Mouse (Mus musculus) Muller cell, postnatal 12 days (primary cell): ENCODE results near the gene Adamts17.
A peak's percentile ranks its signal among the peaks of the same experiment; 100 is the strongest.

Experiments used
- DNase-seq: peaks from one replicate; pipeline ENCODE4 v3.0.0-alpha.2; 2015; ENCODE audit errors: inconsistent ontology term

Adamts17 gene

DNA sequence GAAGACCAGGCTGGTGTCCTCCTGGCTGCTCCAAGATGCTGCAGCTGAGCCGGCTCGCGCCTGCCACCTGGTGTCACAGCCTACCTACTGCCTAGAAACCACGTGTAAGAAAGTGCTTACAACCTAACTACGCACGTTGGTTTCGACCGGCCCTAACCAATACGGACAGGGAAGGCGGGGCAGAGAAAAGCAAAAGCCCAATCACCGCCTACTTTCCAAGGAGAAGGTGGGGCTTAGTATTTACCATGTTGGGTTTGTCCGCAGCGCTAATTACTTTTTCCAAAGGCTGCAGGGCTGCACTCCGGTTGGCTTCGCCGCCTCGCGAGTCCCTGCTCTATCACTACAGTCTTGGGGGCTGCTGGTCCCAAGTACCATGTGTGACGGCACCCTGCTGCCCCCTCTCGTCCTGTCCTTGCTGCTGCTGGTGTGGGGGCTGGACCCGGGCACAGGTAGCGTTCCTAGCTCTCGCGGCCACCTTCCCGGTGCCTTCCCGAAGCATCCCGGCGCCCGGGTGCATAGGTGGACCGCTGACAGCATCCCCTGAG lies at the start of gene Adamts17:
Adamts17 (plus strand) TSS at position 273 of the 545 bp plus-strand sequence.
- peak; percentile 92 for DNase-seq

DNA sequence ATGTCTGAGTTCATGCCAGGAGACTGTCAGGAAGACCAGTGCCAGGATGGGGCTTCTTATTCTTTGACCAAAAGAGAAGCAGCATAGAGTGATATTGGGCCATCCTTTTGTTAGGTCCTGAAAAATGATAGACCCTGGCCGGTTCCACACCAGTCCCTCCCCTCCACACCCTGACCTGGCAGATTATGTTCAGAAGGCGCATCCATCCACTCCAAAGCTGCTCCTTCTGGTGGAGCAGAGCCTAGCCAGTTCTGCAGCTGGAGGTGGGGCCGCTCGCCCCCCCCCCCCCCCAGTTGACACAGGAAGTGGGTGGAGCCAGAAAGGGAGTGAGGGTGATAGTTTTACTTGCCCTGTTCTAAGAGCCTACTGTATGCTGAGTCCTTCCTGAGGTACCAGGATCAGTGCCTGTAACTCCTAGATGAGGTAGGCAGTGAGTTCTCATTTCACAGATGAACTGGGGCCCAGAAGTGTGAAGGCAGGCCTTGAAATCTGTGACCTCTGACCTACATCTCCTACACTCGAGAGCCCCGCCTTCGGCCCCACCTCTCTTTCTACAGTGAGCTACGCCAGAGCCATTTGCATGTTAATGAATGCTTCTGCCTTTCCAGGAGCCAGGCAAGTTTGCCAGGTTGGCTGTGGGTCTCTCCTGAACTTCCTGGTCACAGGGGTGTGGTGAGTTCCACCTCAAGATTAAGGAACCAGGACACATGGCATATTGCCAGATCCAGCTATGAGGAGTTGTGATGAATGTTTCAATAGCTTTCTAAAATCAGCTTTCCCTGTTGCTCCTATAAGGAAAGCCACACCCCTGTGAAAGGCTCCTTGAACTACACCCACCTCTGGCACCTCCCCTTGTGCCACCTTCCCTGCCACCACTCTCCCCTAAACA lies 49.4 kb upstream of the Adamts17 start:
- no peak for DNase-seq

DNA sequence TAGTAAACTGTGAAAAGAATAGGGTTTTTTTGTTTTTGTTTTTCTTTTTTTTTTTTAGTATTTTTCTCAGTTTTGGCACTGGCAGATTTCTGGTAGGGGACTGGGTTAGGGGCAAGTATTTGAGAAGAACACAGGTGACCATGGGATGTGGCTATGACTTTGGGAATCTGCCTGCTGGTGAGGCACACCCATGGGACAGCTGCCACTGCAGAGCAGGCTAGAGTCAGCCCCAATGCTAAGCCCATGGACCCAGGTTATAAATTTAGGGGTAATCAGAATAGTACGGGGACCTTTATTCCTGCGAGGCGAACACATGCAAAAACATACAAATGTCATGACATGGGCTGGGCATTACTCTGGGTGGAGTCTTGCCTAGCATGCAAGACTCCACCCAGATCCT lies 48.5 kb upstream of the Adamts17 start:
- DNase-seq, result no peak

DNA sequence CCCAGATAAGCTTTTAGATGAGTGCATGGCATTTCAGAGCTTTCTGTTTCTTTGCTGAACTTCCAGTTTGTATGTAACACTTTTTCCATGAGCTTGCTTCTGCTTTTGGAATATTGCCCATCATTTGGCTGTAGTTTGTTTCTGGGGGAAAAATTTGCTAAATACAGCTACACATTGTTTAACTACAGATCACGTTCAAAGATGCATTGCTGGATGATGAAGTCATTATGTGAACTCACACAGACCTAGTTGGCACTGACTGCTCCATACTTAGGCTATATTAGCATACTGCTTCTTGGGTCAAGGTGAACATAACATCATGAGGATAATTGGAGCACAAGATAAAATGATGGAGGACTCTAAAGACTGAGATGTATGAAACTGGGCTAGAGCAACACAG lies 42.6 kb upstream of the Adamts17 start:
- DNase-seq, result peak; percentile 43

DNA sequence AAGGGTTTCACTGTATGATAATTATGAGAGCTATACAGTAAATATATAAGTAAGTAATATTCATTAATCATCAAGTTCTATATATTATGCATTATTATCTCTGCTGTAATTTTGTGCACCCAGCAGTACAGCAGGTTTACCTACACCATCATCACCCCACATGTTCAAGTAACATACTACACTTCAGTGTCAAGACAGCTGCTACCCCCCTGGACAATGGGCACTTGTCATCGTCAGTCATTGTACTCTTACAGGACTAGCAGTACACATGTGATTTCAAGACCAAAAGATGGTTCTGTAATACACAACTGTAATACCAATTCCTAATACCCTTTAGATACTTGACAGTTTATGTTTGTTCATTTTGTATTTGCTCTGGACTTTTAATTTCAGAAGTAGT lies 42.2 kb upstream of the Adamts17 start:
- DNase-seq, result no peak

DNA sequence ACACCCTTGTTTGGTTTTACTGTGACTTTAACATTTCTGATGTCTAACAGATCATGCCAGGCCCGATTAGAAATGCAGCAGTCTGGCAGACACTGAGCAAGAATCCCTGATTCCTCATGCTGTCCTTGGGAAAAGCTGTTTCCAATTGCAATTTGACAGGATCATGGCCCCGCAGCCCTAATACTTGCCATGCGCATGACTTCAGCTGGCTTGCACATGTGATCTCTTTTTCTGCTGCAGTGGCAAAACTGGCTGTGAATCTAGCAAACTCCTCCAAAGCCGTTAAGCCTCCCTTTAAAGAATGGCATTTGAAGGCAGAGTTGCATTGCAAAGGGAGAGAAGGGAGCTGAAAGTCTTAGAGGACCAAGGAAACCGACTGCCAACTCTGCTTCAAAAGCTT lies 40.7 kb upstream of the Adamts17 start:
- no peak for DNase-seq

DNA sequence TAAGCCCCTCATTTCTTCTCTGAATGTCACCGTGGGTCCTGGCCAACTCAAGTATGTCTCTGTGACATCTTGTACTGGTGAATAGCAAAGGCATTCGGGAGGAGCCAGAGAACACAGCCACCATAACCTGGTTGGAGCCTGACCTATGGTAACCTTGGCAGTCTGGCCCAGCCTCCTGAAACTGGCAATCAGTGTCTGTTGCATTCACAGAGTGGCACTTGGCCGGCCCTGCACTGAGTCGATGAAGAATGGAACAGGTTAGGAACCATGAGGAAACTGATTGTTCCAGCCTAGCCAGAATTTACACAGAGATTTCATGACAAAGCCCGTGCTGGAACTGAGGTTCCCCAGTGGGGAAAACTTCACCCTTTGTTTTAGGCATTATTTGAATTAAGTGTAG lies 38.8 kb upstream of the Adamts17 start:
- DNase-seq, result no peak

DNA sequence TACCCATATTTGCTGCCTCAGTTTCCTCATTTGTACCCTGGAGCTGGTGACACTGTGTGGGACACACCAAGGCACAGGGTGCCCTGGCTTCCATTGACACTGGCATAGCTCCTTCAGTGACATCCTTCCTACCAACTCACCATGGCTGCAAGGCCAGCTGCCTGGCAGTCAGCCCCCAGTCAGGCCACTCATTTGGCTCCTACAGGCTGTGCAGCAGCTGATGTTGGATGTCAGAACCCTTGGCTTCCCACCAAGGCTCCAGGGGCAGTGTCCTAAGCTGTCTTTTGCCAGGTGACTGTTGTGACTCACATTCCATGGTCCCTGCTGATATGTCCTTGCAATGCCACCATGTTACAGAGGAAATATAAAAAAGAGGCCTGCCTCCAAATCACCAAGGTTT lies 37.8 kb upstream of the Adamts17 start:
- DNase-seq, result peak; percentile 32

DNA sequence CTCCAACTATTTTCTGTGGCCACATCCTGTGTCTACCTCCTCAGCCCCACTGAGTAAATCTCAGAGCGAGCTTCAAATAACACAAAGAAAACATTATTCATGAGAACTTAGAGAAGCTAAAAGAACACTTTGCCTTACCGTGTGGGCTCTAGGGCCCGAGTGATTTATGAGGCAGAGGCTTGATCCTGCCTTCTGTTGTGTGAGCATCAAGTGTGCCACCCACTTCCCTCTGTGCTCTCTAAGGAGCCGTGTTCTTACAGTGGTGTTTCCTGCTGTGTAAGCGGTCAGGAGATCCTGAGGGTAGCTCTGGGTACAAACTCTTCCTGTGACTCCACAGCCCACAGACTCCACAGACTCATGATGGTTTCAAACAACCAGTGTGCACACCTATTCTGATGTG lies 35.7 kb upstream of the Adamts17 start:
- DNase-seq, result no peak

DNA sequence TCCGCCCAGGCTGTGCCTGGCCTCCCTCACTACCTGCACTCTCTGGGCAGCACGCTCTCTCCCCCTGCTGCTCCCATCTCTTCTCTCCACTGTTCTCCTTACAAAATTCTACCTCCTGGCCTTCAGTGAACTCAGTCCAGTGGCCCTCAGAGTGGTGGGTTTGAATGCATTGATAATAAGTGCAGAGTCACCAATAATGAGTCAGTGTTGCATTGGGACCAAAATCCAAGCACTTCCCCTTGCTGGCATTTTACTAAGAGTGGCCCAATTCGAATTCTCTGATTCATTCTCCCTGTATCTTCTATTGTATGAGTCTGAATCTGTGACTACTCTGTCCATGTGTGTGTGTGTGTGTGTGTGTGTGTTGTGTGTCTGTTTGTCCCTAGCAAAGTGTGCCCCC lies 32.7 kb upstream of the Adamts17 start:
- DNase-seq, result peak; percentile 18

DNA sequence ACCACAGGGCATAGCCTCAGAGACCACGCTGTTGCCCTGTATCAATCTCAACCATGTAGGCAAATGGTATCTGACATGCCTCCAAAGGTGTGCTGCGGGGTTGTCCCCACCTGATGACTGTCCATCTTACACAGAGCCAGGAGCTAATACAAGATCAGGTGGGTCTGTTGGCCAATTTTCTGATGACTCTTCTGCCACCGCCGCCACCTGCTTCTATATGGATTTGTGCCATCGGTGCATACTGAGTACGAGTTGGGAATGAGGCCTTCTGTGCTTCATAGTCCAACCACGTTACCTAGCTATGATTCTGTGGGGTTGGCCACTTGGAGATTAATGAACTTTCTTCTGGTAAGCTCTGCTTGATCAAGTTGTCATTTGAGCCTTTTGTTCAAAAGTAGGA lies 29.1 kb upstream of the Adamts17 start:
- no peak for DNase-seq

DNA sequence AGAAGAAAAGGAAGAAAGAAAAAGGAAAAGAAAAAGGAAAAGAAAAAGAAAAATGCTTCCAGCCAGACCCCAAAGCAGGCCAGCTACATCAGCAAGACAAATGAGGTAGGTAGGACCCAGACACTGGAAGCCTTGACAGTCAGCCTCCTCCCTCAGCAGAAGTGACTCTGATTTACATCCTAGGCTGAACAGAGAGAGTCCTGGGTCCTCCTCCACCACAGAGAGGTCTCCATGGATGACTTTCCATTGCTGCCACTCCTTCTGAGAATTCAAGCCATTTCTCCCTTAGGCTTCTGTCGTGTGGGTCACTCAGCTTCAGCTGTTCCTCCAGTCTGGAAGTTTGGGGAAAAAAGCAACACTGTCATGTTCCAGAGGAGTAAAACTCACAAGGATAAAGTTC lies 28.2 kb upstream of the Adamts17 start:
- no peak for DNase-seq

DNA sequence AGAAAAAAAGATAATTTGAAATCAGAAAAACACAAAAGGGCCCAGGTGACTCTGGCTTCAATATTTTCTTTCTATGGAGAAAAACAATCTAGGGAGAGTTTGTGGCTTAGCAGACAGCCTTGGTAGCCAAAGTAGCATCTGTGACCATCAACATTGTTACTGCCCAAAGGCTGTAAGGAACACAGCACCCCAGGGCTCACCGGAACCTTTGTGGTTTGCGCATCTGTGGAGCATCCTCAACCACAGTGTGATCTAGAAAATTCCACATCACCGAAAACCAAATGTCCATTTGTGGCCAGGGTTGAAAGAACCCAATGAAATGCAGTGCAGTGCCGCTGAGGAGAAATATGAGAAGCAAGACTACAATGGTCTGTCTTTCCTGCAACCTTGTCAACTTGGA lies 27.2 kb upstream of the Adamts17 start:
- no peak for DNase-seq

DNA sequence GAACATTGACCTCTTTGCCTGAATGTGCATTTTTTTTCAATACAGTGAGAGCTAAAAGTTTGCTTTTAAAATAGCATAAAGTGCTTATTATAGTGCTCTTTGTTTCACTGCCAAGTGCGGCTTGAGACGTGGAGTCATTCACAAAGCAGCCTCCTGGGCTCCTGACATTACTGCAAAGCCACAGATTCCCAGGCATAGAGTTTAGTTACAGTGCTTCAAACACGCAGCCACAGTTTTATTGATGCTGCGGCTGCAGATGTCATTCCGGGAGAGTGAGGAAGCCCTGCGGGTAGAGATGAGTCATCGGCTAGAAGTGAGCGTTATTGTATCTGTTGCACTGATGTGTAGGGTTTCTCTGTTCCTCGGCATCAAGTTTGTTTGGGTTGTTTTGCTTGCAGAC lies 26.8 kb upstream of the Adamts17 start:
- peak; percentile 72 for DNase-seq

DNA sequence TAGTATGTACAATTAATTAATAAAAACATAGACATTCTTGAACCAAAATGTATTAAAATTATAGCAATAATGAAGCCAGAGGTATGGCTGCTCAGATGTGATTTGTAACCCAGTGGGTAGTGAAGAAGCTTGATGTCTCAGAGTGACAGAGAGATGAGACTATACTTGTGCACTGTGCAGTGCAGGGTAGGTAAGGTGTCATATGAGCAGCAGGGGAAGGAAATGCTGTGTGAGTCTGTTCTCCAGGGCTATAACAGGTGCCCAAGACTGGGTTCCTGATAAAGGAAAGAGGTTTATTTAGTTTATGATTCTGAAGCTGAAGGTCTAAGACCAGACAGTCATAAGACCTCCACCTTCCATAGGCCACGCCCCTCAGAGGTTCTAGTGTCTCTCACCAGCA lies 26.4 kb upstream of the Adamts17 start:
- no peak for DNase-seq

DNA sequence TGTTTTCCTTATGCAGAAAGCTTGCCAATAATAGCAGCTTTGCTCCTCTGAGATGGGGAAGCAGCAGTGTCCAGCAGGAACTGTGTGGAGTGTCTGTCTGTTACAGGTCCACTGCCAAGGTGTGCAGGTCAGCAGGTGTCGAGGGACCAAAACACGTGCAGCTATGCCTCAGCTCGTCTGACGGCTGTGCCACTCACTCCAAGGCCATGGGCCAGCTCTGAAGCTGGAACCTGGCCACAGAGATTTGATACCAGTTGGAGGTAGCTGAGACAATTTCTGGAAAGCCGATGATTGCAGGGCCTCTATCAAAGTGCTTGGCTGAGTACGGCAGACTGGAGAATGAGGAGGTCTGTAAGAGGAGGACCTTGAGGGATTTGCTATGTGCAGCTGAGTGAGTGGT lies 24.0 kb upstream of the Adamts17 start:
- no peak for DNase-seq

DNA sequence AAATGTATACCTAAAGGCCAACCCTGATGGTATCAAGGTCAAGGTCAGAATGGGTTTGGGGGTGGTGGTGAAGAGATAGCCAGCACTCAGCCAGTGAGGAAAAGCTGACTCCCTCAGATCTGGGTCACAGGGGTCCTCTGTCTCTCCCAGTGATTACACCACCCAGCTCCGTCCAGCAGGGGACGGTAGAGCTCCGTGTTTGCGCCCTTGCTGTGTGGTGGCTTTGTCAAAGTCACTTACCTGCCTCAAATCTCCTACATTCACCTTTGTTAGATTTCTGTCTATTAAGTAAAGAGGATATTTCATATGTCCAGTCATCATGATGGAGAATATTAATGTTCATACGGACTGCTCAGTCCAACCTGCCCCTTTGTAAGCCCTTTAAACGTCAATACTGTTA lies 19.5 kb upstream of the Adamts17 start:
- peak; percentile 38 for DNase-seq

DNA sequence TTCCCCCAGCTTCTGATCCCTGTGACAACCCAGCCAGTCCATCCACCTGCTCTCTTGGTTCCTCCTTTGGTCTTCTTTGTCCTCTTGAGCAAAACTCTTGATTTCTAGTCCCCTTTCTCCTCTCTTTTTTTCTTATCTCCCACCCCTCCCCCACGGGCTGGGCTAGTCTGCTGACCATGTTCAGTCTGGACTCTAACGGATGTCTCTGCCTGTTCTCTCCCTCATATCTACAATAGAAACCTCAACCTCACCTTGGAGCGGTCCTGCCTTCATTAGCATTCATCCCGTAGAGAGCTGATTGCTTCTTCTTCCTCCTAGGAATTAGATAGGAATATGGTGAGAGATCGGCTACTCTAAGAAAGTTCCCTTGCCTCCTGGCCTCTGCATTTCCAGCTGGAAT lies 8.7 kb upstream of the Adamts17 start:
- DNase-seq, result no peak

DNA sequence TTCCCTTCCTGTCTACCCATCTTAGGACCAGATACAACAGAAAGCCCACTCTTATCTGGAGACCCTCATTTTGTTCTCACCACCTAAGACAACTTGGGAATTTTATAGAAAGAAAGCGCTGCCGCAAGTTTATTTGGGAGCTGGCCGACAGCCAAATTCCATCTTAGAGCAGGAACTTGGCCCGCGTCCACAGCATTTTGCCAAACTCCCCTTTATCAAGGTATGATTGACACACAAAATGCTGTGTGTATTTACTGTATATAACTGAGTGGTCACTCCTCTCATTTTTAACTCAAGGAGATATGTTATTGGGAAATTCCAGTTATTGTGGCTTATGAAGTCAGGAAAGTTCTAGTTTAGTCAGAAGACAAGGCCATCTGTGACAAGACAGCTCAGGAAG lies 8.2 kb upstream of the Adamts17 start:
- DNase-seq, result no peak

DNA sequence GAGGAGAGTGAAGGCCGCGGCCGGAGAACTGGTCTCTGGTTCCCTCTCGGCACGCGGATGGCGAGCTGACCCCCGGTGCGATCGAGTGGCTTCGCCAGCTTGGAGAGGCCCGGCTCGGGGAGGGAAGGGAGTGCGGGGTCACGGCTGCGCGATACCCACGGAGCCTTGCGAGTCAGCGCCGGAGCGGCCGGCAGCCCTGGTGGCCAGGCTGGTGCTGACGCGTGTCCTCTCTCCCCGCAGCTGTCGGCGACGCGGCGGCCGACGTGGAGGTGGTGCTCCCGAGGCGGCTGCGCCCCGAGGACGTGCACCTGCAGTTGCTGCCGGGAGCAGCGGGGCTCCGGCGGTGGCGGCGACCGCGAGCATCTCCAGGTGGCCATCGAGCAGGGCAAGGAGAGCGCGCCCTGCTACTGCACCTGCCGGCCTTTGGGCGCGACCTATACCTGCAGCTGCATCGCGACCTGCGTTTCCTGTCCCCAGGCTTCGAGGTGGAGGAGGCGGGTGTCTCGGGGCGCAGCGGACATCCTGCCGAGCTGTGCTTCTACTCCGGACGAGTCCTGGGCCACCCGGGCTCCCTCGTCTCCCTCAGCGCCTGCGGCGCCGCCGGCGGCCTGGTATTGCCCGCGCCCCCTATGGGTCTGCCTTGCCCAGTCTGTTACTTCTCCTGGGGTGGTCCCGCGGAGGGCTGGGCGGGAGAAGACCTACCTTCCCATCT lies 629 bp downstream of the Adamts17 start:
- peak; percentile 31 for DNase-seq

DNA sequence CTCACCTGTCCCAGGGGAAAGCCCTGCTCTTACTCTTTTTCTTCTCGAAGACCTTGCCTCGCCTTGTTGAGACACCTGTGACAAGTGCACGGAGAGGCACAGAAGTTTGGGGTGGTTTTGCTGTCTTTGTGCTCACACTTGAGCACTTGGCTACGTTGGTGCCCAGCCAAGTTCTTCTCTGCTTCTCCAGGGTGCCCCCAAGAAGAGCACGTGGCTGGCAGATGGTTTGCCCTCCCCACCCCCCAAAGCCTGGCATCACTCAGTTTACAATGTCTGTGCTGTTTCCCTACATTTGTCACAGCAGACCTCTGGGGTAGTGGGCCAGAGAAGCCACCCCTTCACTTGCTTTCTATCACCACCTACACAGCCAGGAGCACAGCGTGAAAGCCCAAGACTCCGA lies 1.6 kb downstream of the Adamts17 start:
- no peak for DNase-seq

DNA sequence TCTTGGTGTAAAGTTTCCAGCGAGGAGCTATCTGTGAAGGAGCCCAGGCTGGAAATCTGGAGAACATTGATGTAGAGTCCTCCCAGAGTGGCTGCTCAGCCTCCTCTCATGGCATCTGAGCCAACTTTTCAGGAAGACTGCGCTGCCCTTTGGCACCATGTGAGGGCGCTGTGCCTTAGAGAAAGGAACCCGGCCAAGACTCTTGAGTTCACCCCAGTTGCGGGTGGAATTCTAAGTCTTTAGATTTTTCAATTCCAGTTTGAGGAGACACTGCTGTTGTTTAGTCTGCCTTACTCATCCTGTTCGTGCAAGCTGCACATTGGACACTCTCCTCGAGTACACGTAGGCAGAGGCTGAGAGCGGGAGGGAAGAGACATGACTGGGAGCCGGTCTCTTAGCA lies 2.5 kb downstream of the Adamts17 start:
- DNase-seq, result peak; percentile 45

DNA sequence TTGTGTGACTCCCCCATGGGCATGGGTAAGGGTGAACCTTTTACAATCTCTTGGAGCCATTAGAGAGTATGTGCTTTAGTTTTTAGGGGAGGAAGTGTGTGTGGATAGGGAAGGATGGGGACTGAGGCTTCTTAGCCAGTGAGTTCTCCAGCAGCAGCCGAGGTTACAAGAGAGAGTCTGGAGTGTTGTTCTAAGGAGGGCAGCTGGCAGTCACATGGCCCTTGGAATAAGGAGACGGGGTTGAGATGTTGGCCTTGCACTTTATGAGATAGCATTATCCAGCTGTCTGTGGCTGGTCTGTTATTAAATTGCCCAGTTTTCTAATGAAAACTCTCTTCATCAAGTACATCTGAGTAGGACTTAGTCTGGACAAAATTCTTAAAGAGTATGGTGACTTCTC lies 4.3 kb downstream of the Adamts17 start:
- DNase-seq, result no peak
